Mouse (Mus musculus) liver, postnatal 0 days (tissue): ENCODE measurements at regions not wholly inside any gene's neighbourhood (a gene's known extent, or its start where the extent isn't known, plus 50 kb on each side); places are given as distances from the start of the nearest gene placed in this dataset.

Experiments used
- CTCF ChIP-seq: sonication (generic); IDR thresholded peaks from 2 replicates; pipeline ENCODE4 v1.5.1; 2016; ENCODE audit warnings: antibody characterized with exemption, low read depth
- EP300 ChIP-seq: IDR thresholded peaks from 2 replicates; pipeline ENCODE4 v1.6.1; 2016; ENCODE audit warnings: antibody characterized with exemption, low read depth, mild to moderate bottlenecking

GRCm38 (mm10) chr14:71910936-71911335 is 580.7 kb downstream of the Gm9195 start:
- TF ChIP-seq CTCF (no peak), EP300 (no peak)
